Mouse (Mus musculus): ENCODE measurements around the gene Gm49416.

DNA sequence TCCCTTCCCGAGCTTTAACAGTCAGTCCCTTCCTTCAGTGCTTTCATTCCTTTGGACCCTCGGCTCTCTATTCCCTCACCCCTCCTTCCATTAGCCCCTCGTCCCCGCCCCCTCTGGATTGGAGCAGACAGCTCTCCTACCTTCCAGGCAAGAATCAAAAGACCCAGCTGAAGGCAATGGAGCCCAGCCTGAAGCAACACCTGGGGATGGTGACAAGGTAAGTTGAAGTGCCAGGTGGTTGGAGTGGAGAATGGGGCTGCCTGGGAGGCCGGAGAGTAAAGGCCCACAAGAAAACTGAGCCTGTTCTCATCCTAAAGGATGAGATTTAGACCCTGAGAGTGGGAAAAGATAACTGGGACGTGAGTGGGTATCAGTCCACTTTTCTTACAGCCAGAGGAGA is 19.8 kb downstream of the Gm49416 start:
- no peak for TF ChIP-seq CHD2 (IDR thresholded peaks at IDR 0.05; ENCODE audit: low read depth, low read length)
- TF ChIP-seq ZNF384 (IDR thresholded peaks at IDR 0.05; ENCODE audit: low read depth, low read length) = no peak
- TF ChIP-seq ZC3H11A (IDR thresholded peaks at IDR 0.05; ENCODE audit: borderline replicate concordance, low read depth, low read length) = no peak
- no peak for TF ChIP-seq HCFC1 (IDR thresholded peaks at IDR 0.05; ENCODE audit: borderline replicate concordance, insufficient read depth, low read length)
- TF ChIP-seq MAFK (IDR thresholded peaks at IDR 0.05; ENCODE audit: insufficient read depth, low read depth, low read length) = no peak

Data from ES-E14 (cell line).